Mouse (Mus musculus) heart, adult 2 months (tissue): ENCODE data around the gene Trmt61a.

Source experiments
- EP300 ChIP-seq: fragments of 200-500 bp; IDR thresholded peaks from 2 replicates; pipeline ENCODE4 v1.6.1; 2011; ENCODE audit warnings: low read depth, low read length, control low read depth; ENCODE audit not compliant: insufficient read depth
- POLR2A ChIP-seq: fragments of 200-500 bp; IDR thresholded peaks from 2 replicates; pipeline ENCODE4 v1.6.1; 2011; ENCODE audit warnings: mild to moderate bottlenecking, low read depth, low read length, control low read depth; ENCODE audit not compliant: insufficient read depth

GRCm38 (mm10) chr12:111675797-111676580 lies 1.9 kb upstream of the Trmt61a start:
- TF ChIP-seq POLR2A (no peak), EP300 (no peak)
